Mouse (Mus musculus) A20 (cell line): ENCODE results near the gene Cdr1.

Experiments
- DNase-seq: peaks from one replicate; pipeline ENCODE4 v3.0.0-alpha.2; 2011; ENCODE audit warnings: low read depth, low spot score

Cdr1 gene

GRCm38 (mm10) chrX:61185458-61185857 is at the start of gene Cdr1:
Gene Cdr1 (minus strand): TSS chrX:61185558.
- no peak for DNase-seq

DNA sequence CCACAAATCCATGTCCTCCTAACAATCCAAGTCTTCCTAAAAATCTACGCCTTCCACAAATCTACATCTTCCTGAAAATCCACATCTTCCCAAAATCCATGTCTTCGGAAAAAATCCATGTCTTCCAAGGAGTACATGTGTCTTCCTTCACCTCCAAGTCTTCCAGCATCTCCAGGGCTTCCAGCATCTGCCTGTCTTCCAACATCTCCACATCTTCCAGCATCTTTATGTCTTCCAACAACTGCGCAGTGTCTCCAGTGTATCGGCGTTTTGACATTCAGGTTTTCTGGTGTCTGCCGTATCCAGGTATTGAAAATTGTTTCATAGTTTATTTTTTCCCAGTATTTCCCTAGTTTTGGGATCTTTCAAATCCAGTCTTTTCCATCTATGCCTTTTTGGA is 511 bp upstream of the Cdr1 start:
- peak; percentile 47 for DNase-seq

DNA sequence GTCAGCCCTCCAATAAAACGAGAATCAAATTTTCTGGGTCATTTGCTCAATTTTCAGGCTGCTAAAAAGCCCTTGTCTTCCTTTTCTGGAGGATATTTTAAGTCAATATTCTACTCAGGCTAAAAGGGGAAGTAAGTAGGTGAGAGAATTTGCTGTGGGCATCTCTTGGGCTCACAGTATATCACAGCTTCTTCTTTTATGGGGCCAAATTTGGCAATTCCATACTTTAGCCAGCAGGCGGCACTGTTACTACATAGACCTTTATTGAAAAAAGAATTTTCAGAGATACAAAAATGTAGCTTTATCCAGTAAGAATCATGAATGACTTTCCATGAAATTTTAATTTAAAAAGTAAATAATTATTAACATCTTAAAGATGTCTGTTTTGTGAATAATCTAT is 18.8 kb downstream of the Cdr1 start:
- peak; percentile 46 for DNase-seq

- DNase-seq = peak; percentile 16
Measured at GRCm38 (mm10) chrX:61161249-61161648, 24.1 kb downstream of the Cdr1 start.

GRCm38 (mm10) chrX:61154657-61155256 is 30.6 kb downstream of the Cdr1 start:
- no peak for DNase-seq

DNA sequence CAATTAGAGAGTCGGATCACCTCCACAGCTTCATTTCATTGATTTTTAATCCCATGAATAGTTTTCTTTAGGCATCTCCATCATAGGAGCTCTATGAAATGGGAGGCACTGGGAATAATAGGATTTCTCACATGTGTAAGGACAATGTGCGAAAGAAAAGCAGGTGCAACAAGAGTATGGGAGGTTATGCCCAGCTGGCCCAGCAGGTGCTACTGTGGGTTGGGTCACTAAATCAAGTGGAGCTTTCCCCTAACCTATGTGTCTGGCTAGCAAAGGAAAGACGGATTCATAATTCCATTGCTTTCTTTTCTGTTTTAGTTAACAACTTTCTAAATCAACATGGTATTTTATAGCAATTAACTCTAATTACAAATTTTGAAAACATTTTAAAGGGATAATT is 31.1 kb downstream of the Cdr1 start:
- DNase-seq = no peak

DNA sequence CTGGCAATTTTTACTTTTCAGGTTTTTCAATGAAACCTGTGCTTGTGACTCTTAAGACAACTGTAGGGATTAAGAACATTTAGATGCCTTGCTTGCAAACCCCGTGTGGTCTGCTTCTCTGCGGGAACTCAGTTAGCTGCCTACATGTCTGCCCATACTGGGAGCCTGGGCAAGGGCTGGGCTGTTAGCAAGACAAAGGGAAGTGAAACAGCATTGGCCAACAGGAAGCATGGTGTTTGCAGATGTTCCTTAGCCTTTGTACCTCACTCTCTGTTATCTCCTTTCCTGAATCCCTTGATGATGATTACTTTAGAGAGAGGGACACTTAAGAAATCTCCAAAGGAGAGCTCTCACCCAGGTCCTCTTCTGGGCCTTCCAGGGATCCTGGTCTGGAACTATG is 38.8 kb downstream of the Cdr1 start:
- peak; percentile 57 for DNase-seq

DNA sequence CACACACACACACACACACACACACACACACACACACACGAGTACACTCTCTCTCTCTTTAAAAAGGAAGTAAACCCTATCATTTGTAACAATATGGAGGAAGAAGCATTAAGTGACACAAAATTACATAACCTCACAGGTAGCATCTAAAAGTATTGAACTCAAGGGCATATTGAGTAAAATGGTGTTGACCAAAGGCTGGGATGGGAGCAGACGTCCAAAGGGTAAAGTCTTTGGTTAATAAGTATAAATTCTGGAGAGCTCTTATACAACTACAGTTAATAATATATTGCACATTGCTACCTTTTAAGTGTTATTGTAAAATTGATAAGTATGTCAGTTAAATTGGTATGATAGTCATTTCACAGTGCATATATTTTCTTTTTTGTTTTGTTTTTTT is 39.9 kb downstream of the Cdr1 start:
- no peak for DNase-seq

- peak; percentile 7 for DNase-seq
Measured at GRCm38 (mm10) chrX:61134592-61134991, 50.8 kb downstream of the Cdr1 start.
